Mouse (Mus musculus): Measurements from ENCODE around the gene Hspb7.

Gene Hspb7

DNA sequence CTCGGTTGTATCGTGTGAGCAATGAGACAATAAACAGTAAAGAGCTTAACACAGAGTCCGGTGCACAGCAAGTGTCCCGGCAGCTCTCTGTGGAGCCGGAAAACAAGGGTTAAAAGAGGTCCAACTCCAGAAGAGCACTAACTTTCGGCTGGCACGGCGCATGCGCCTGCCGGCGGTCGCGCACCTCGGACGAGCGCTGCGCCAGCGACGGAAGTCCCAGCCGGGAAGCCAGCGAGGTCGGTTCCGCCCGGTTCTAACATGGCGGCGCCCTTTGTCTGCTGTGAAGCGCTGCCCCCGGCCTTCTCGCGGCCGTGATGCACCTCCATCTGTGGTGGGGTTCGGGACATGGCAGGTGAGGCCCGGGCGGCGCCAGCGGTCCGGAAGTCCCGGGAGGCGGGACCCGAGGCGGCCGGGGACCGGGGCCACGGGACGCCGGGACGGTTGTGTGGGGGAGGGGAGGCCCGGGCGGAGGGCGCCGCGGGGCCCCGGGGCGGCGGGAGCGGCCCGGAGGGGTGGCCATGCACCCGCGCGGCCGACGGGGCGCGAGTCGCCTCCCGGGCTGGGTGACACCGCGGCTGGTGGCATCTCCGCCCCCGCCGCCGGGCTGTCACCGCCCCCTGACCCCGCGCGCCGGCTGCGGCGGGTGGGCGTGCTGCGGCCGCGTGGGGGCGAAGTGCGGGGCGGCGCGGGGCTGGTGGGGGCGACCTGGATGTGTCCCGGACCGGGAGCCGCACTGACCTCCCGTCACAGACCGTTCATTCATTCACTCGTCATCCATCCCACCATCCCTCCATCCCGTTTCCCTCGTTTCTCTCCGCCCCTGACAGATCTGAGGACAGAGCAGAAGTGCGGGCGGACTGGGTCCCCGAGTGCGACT is 24.1 kb downstream of the Hspb7 start, which contains the start of gene Zbtb17:
Gene Zbtb17, plus strand, starts transcription at position 204 of the 877 bp plus-strand sequence.
- in situ Hi-C loops (cut with MboI, MseI), result no loop called here

- in situ Hi-C loops (cut with MboI, MseI), result no loop called here
Observed at GRCm38 (mm10) chr4:141445328-141445720, 24.7 kb downstream of the Hspb7 start.

- in situ Hi-C loops (cut with MboI, MseI), result no loop called here
Observed at GRCm38 (mm10) chr4:141446211-141446610, 25.6 kb downstream of the Hspb7 start.

DNA sequence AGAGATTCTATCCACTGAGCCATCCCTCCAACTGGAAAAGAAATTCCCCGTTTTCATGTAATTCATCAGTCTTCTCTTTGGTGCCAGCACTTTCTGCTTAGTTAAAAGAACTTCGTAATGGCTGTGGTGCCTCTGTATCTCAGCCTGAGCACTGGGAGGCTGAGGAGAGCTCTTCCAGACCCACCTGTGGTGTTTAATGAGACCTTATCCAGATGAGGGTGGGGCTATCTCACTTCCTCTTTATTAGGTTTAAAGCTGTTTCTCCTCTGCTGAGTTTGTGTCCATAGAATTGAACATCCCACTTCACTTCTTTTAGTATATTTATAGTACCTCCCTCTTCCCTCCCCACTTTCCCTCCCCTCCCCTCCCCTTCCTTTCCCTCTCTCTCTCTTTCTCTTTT is 30.7 kb downstream of the Hspb7 start:
- in situ Hi-C loops (cut with MboI, MseI), result no loop called here

GRCm38 (mm10) chr4:141451916-141452450 is 31.4 kb downstream of the Hspb7 start:
- in situ Hi-C loops (cut with MboI, MseI), result no loop called here

DNA sequence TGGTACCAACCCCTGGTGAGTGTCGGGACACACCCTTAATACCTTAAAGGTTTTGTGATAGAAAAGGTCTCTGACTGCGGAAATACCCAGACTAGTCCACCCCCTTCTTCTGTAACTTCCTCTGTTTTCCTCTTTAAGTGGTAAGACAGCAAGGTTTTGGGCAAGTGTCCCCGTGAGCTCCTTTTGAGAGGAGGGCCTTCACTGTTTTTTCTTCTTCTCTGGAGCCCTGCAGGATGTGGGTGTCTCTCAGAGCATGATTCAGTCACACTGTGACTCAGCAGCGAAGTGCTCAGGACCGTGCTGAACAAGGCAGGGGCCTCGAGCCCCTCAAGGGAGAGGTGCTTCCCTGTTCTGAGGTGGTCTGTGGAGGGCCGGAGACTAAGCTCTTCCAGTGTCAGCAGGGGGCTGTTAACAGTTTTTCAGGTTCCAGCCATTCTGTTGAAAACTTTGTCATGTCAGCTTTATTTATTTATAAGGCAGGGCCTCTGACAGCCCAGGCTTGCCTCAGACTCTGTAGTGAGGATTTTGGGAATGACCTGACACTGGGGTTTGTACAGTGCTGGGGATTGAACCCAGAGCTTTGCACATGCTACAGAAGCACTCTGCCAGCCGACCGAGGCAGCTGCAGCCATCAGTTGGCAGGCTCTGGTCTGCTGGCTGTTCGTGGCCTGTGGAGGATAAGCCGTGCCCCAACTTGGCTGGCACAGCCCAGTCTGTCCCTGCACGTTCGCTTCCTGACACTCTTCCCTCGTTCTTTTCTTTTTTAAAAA is 34.2 kb downstream of the Hspb7 start:
- in situ Hi-C loops (cut with MboI, MseI), result no loop called here

DNA sequence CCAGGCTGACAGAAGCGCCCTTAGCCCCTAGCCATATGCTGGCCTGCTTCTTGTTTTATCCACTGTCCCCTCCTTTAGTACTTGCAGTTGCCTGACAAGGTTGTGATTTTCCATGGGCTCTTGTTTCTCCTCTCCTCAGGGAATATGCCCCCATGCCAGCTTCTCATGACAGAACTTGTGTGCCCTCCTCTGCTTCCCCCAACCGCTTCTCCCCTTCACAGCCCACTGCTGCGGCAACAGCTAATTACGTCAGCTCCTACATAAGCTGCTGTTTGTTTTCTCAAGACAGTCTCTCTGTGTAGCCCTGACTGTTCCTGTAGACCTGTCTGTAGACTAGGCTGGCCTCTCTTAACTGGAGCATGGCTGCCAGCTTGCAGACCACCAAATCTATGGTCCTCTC is 34.9 kb downstream of the Hspb7 start:
- in situ Hi-C loops (cut with MboI, MseI), result no loop called here

GRCm38 (mm10) chr4:141456193-141456938 is 35.8 kb downstream of the Hspb7 start:
- in situ Hi-C loops (cut with MboI, MseI), result no loop called here

- in situ Hi-C loops (cut with MboI, MseI), result no loop called here
Observed at GRCm38 (mm10) chr4:141458236-141458635, 37.7 kb downstream of the Hspb7 start.

- in situ Hi-C loops (cut with MboI, MseI), result no loop called here
Observed at GRCm38 (mm10) chr4:141458888-141459287, 38.3 kb downstream of the Hspb7 start.

DNA sequence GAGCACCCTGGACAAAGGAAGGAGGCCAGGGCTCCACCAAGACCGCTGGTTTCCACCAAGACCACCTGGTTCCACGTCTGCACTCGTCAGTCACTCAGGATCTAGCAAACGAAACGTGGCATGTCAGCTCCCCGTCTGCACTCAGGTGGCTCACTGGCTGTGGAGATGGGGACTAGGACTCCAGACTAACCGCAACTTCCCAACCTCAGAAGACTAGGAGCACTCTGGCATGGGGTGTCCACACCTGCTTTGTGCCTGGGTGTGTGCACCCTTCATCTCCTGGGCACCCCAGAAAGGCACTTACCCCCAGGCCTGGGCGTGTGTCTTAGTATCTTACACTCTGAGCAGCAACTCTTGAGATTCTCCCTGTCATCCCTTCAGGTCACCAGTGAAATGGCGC is 39.2 kb downstream of the Hspb7 start:
- in situ Hi-C loops (cut with MboI, MseI), result no loop called here

GRCm38 (mm10) chr4:141460481-141460880 is 39.9 kb downstream of the Hspb7 start:
- in situ Hi-C loops (cut with MboI, MseI), result no loop called here

GRCm38 (mm10) chr4:141461088-141461487 is 40.5 kb downstream of the Hspb7 start:
- in situ Hi-C loops (cut with MboI, MseI), result no loop called here

DNA sequence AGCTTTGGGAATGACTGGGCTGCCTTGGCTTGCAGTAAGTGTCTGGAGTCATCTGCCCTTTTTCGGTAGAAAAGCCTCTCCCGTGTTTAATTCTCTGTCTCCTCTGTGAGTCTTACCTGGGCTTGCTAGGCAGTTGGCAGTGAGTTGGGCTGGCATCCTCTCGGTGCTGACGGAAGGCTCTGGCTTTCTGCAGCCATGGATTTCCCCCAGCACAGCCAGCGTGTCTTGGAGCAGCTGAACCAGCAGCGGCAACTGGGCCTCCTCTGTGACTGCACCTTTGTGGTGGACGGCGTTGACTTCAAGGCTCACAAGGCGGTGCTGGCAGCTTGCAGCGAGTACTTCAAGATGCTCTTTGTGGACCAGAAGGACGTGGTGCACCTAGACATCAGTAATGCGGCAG is 41.0 kb downstream of the Hspb7 start:
- in situ Hi-C loops (cut with MboI, MseI), result no loop called here

- in situ Hi-C loops (cut with MboI, MseI), result no loop called here
Observed at GRCm38 (mm10) chr4:141463472-141463871, 42.9 kb downstream of the Hspb7 start.

GRCm38 (mm10) chr4:141464722-141465121 is 44.1 kb downstream of the Hspb7 start:
- in situ Hi-C loops (cut with MboI, MseI), result no loop called here

DNA sequence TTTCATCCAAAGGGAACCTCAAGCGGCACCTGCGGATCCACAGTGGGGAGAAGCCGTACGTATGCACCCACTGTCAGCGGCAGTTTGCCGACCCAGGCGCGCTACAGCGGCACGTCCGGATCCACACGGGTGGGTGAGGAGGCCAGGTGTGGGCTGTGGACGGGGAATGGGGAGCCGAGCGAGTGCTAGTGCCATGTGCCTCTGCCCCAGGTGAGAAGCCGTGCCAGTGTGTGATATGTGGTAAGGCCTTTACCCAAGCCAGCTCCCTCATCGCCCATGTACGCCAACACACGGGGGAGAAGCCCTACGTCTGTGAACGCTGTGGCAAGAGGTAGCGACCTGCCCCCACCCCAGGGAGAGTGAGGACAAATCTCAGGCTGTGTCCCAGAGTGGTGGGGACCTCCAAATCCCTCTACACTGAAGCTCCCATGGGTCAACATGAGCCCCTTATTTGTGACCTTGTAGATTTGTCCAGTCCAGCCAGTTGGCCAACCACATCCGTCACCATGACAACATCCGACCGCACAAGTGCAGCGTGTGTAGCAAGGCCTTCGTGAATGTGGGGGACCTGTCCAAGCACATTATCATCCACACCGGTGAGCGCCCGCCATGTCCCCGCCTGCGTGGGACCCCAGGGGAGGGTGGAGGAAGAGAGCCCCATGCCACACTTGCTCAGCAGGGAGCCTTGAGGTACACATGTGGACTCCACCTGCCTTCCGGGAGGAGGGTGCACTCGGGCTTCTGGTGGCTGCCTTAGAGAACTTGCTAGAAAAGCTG is 45.1 kb downstream of the Hspb7 start:
- in situ Hi-C loops (cut with MboI, MseI), result no loop called here

- in situ Hi-C loops (cut with MboI, MseI), result no loop called here
Observed at GRCm38 (mm10) chr4:141466289-141466795, 45.8 kb downstream of the Hspb7 start.

- in situ Hi-C loops (cut with MboI, MseI), result no loop called here
Observed at GRCm38 (mm10) chr4:141466844-141467580, 46.4 kb downstream of the Hspb7 start.

DNA sequence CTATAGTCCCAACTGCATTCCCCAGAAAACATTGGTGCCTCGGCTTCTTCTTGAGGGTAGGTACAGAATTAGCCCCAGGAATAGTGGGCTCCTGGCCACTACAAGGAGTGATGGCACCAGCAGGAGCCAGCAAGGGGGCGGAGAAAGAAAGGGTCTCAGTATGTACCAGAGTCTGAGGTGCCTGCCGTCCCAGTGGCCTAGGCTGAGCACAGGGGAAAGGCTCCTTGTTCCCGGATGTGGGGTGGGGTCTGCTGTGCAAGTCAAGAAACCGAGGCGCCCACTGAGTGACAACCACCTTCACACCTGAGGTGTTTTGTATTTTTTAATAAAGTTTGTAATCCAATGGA is 47.0 kb downstream of the Hspb7 start:
- in situ Hi-C loops (cut with MboI, MseI), result no loop called here
